Mouse (Mus musculus): ENCODE results near the gene Fcho2.

Gene Fcho2

GRCm38 (mm10) chr13:98705501-98705900 is 109.7 kb downstream of the Fcho2 start:
- no peak for DNase-seq

GRCm38 (mm10) chr13:98703786-98704185 is 111.5 kb downstream of the Fcho2 start:
- DNase-seq = no peak

GRCm38 (mm10) chr13:98702361-98702760 is 112.9 kb downstream of the Fcho2 start:
- no peak for DNase-seq

- DNase-seq = no peak
These were observed 114.0 kb downstream of the Fcho2 start for GRCm38 (mm10) chr13:98701309-98701675.

GRCm38 (mm10) chr13:98700661-98701308 is 114.5 kb downstream of the Fcho2 start:
- DNase-seq = no peak

GRCm38 (mm10) chr13:98699982-98700540 is 115.2 kb downstream of the Fcho2 start:
- no peak for DNase-seq

- DNase-seq = no peak
These were observed 116.1 kb downstream of the Fcho2 start for GRCm38 (mm10) chr13:98699051-98699744.

GRCm38 (mm10) chr13:98696716-98697115 is 118.5 kb downstream of the Fcho2 start:
- DNase-seq = no peak

GRCm38 (mm10) chr13:98695546-98695945 is 119.7 kb downstream of the Fcho2 start:
- DNase-seq = no peak

- DNase-seq = no peak
These were observed 120.4 kb downstream of the Fcho2 start, which contains the start of gene Tmem171 for GRCm38 (mm10) chr13:98694773-98695314. Gene Tmem171 (minus strand): TSS chr13:98694834.

GRCm38 (mm10) chr13:98693316-98693715 is 121.9 kb downstream of the Fcho2 start:
- DNase-seq = no peak

GRCm38 (mm10) chr13:98691956-98692515 is 123.2 kb downstream of the Fcho2 start:
- DNase-seq = no peak

GRCm38 (mm10) chr13:98690886-98691285 is 124.4 kb downstream of the Fcho2 start:
- no peak for DNase-seq

- DNase-seq = no peak
These were observed 125.5 kb downstream of the Fcho2 start for GRCm38 (mm10) chr13:98689605-98690290.

- DNase-seq = no peak
These were observed 127.3 kb downstream of the Fcho2 start for GRCm38 (mm10) chr13:98687931-98688330.

GRCm38 (mm10) chr13:98684144-98684900 is 130.9 kb downstream of the Fcho2 start:
- no peak for DNase-seq

- no peak for DNase-seq
These were observed 131.8 kb downstream of the Fcho2 start for GRCm38 (mm10) chr13:98683412-98683811.

GRCm38 (mm10) chr13:98680470-98681060 is 134.7 kb downstream of the Fcho2 start:
- DNase-seq = no peak

GRCm38 (mm10) chr13:98679631-98680041 is 135.6 kb downstream of the Fcho2 start:
- no peak for DNase-seq

GRCm38 (mm10) chr13:98679230-98679629 is 136.0 kb downstream of the Fcho2 start:
- DNase-seq = no peak

GRCm38 (mm10) chr13:98673922-98674321 is 141.3 kb downstream of the Fcho2 start:
- no peak for DNase-seq

Measured in thymus, postnatal 14 days (tissue).